Mouse (Mus musculus) layer of hippocampus, postnatal 10 days (tissue): ENCODE results near the gene Pla2g2c. TPM values are rescaled to one million over a fixed set of nuclear protein-coding genes. Genes with fewer than 3 reads are reported as not detected.

Experiments
- DNase-seq, 2 experiments: peaks; one replicate each; pipeline ENCODE4 v3.0.0; 2021; ENCODE audit warnings: low spot score in 2 of 2
- total RNA-seq, 2 experiments: library from RNA; stranded (reverse); gene quantifications; 2 replicates each; pipeline ENCODE4 v1.2.3; 2021

Pla2g2c gene
- total RNA-seq, 2 experiments from 2014 or later, result not detected

DNA sequence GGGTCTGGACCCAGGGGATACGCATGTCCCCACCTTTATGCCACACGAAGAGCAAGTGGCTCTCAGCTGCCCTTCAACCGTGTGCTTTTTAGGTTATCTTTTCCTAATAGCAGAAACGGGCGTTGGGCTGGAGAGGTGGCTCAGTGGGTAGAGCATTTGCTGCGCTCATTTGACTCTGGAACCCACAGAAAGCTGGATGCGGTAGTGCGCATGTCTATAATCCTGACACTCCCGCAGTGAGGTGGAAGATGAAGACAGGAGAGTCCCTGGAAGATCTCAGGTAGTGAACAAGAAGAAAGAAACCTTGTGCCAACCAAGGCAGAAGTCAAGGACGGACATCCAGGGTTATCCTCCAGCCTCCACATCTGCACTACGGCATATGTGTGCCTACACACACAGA is 15.3 kb upstream of the Pla2g2c start:
- no peak for DNase-seq

DNA sequence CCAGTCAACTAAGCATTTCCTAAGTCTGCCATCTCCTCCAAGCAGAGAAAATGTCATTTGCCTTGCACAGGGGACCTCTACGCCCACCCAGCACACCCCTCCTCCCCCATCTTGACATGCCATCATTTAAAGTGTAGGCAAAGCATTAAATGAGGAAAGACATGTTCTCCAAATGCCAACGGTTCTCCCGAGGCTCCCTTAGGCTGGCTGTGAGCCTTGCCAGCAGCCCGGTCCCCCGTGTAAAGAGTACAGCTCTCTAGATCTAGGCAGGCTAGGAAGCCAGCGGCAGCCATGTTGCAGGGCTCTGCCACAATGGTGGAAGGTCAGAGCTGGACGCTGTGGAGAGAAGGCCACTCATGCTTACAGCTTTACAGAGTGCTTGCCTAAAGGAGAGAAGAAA is 14.6 kb upstream of the Pla2g2c start:
- no peak for DNase-seq

DNA sequence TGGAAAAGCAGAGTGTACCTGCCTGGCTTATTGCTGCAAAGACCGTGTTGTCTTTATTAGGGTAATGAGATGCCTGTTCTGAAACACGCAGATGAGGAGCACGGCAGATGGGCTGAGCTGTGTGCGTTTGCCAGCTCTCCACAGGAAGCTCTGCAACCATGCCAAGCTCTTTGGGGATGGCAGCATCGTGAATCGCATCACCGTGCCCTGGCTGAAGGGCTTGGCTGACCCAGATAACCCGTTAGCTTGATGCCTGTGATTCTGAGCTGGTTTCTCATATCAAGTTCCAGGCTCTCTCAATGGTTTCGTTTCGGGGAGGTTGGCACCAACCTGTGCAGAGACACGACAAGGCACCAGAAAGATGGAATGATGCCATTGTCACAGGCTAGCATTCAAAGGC is 14.0 kb upstream of the Pla2g2c start:
- peak; percentile 63 to 68 for DNase-seq

DNA sequence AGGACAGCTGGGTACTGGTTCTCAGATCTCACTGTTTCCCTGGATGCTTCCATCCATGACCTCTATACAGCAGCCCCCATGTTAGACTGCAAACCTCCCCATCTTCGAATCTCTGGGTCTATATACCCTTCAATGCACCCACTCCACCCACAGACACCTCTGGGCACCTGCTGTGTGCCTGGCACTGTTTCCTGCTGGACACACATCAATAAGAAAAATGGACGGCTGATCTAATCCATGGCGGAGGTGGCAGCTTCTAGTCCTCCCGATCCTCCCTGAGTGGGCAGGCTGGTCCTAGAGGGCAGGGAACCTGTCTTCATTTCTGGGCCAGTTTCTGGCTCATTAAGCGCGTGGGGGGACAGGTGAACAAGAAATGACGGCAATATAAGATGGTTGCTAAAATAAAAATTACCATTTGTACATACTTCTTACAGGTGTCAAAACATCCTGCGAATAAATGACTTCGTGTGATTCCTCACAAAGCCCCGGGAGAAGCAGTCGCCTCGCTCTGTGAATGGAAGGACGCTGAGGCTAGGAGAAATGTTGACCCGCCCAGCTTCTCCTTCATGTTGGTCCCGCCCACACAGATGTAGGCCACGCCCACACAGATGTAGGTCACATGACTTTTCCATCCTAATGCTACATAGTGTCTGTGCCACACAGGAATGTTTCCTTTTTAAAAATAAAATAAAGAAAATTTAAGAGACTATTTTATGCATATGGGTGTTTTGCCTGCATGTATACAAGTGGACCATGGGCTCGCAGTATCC is 13.4 kb upstream of the Pla2g2c start:
- no peak for DNase-seq

DNA sequence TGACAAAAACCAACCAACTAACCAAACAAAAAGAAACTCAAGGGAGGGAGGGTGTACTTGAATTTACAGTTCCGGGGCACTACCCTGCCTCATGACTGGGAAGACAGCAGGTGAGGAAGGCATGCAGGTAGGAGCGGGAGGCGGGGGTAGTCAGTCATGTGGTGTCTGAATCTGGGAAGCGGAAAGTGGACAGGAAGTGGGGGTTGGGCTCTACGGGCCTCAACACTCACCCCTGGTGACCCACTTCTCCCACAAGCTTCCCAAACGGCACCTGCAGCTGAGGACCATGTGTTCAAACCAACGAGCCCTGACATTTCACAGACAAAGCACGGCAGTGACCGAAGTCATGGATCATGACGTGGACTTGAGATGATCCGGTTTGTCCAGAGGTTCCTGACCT is 12.5 kb upstream of the Pla2g2c start:
- DNase-seq, result no peak

DNA sequence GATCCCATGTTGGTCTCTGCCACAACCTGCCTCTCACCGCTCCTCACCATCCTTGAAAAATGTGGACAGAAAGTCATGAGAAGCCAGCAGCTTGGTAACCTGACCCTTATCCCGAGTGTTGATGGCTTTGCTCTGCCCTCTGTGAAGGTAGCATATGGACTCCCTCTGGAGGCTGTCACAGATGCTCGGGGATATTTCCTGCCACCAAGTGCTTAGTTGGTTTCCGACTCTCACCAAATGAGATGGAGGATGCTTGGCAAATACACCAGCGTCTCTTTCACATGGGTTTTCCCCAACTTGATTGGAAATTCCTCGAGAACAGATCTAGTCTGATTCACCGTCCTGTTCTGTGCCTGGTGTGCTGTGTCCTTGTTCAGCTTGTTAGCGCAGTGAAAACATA is 12.0 kb upstream of the Pla2g2c start:
- no peak for DNase-seq

DNA sequence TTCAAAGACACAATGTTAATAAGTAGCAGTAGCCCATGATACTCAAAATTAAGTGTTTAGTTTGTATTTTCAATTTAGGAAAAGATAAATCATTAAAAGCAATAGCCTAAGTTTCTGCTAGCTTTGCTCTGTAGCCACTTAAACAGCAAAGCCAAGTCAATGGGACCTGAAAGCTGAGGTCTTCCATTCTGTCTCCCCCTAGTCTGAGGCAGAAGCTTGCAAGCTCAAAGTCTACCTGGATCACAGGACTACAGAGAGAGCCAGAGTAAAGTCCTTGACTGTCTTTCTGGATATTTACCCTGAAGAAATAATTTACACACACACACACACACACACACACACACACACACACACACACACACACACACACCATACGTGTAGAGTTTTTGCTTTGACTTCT is 10.4 kb upstream of the Pla2g2c start:
- DNase-seq, result no peak

DNA sequence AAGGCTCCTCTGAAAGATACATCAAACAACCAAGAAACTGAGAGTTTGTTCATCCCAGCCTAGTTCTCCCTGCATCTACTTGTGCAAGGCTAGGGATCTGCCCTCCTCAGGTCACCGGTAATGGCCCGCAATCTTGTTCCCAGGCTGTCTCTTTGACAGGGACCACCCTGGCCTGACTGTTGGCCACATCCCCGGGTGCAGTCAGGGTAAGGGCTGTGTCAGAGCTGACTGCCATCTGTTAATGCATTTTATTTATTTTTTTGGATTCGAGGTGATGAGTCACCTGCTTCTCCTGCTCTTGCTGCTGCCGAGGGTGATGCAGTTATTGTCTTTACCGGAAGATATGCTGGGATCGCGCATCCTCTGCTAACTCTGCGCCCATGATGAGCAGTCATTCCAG is 7.9 kb upstream of the Pla2g2c start:
- no peak for DNase-seq

DNA sequence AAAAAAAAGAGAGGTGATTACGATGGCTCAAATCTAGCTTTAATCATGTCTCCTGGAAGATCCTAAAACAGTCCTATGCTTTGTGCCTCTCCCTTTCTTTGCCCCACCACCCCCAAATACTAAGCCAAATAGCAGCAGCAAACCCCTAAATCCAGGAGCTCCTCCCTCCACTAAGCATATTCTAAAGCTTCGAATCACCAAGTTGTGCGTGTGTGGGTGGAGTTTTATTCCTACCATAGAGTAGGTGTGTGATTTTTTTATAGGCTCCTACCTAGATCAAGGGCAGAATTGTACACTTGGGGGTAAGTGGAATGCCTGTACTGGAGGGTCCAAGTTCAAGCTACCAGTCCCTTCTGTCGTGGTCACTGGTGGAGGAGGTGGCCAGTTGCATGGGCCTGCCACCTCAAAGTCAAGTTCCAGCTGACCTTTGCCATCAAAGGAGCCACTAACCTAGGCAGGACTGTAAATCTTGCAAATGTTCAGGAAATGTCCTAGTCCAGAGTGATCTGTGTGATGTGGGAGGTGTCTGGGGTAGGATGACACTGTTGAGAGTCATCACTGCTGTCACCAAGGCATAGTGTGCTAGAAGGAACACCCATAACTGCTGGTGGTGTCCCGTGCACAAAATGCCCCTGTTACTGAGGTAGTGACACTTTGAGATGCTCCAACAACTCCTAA is 5.9 kb upstream of the Pla2g2c start:
- DNase-seq, result no peak

DNA sequence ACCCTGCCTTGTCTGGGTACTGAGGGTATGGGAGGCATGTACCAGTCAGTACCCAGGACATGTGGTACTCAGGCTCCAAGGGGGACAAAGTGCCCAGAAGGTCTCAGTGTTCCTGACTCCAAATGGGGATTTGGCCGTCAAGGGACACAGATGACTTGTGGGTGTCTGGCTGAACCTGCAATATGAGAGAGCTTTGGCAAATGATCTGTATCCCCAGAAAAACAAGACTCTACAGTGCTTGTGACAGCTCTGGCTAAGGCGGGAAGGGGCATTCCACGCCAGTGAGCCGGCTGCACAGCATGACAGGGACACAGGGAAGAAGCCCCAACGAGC is 5.4 kb upstream of the Pla2g2c start:
- DNase-seq, result no peak

DNA sequence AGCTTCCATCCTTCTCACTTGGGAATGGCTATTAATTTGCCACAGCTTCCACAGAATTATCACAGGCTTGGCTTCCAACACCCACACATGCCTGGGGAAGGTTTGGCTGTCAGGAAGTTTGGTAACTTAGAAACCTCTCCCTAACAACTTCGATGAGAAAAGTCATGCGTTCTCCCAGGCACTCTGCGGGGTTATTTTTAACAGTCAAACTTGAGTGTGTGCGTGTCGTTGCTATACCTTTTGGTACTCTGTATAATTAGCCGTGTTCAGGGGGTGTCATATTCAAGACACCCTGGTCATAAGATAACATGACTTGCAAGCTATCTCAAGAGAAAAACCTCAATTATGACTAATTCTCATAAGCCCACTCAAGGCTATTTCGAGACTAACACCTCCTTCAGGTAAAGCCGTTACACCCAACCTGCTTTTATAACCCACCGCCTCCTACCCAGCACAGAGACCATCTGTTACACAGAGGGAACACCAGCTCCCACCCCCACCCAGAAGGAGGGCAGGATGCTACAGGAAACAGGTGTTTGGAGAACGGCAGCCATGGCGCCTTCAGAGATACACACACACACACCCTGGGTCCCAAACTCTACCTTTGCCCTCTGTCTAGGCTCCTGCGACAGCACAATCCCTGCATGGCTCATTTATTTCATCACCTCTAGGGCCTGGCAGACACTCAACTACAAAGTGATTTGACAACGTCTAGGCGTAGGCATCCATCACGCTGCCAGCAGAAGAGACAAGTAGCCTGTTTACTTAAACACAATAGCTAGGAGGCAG is 905 bp upstream of the Pla2g2c start:
- DNase-seq, result no peak

DNA sequence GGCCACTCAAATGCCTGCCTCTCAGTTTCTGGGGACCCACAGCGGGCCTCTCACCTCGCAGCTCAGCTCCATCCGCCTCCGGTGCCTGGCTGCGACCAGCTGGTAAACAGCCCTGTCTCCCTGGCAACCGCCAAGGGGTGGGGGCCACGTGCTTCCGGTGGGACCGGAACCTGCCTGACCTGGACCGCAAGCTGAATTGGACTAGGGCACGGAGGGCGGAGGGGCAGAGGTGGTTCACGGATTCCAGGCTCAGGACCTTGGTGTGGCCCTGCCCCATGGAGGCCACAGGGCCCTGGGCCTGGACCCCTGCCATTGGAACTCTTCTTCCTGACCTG is 502 bp downstream of the Pla2g2c start:
- peak; percentile 59 to 69 for DNase-seq

DNA sequence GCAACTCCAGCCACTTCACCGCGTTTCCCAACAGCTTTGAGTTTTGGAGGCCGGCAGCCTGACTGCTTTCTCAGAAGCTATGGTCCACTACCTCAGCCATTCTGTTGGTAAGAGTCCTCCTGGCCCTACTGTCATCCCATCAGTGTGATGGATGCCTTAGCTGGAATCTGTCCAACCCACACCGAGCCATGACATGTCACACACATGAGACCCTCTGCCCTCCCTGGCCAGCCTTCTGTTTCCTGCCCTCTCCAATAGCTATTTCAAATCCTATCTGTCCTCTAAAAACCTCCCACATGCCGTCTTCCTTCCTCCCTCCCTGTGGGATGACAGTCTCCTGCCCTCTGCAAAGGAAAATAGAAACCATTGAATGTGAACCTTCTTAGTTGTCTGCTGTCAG is 1.2 kb downstream of the Pla2g2c start:
- DNase-seq, result no peak

DNA sequence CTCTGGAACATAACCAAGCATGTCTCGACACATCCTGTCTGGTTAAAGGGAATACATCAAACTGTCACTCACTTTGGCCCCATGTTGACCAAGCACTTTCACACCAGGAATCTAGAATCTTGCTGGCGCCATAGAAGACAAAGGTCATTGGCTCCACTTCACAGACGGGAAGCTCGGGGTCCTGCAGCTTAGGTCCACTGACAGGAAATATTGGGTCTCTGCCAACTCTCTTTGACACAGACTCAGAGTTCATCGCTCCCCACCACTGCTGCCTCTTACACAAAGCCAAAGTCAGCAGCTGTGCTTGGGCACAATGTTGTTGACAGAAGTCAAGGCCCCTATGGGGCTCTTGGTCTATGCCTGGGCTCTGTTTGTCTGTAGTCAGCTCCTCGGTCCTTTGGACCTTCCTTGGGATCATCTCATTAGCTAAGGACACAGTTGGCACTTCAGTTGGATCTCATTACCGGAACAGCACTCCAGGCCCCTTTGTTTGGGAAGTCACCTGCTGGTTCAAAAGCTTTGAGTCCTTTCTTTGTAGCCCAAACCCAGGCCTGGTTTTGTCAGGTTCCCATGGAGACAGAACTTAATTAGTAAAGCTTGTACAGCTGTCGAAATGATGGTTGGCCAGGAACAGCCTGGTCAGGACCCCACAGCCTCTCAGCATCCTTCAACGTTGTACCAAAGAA is 4.6 kb downstream of the Pla2g2c start:
- peak in 1 of 2 experiments; percentile 33 for DNase-seq

DNA sequence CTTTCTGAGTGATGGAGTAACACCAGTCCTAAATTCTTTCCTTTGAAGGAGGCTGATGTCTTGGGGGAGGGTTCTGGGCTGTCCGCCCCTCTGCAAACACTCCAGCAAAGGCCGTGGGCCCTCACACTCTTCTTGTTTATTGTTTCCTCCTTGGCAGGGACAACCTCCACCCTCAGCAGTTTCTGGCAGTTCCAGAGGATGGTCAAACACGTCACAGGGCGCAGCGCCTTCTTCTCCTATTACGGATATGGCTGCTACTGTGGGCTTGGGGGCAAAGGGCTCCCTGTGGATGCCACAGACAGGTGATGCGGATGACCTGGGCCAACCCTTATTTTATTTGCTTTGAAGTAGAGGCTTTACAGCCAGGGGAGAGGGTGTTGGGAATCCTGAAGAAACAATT is 9.5 kb downstream of the Pla2g2c start:
- DNase-seq, result no peak

DNA sequence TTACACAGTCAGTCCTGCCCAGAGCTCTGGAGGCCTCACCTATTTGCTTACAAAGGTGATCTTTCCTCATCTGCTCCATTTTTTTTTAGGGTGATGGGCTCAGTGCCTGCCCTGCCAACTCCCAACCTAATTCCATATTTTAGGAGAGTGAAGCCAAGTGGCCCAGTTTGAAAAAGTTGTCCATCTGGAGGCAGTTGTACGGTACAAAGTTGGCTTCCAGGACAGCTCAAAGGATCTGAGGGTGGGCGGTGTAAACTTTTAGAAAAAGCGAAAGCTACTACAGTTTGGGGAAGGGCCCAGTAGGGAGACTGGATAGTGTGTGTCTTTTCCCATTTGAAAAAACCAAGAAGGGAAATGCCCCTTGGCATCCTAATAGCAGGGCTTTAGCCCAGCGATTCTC is 10.3 kb downstream of the Pla2g2c start:
- no peak for DNase-seq

DNA sequence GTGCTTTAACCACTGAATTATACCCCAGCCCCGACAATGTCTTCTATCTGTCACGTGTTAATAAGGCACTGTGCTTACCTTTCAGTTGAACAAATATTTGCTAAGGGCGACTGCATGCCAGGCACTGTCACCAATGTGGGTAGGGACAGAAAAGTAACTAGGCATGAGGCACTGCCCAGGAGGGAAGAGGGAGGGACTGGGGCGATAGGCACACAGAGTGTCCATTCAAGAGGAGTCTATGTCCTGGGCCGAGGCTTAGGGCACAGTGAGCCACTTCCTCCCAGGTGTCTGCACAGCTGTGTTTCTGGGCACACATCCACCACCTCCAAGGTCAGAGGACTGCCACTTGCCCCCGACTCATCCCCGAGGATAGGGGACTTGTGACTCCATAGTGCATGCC is 12.4 kb downstream of the Pla2g2c start, which contains the start of gene Ubxn10:
Gene Ubxn10 (minus strand): TSS at position 137 of the 400 bp plus-strand sequence.
- no peak for DNase-seq

DNA sequence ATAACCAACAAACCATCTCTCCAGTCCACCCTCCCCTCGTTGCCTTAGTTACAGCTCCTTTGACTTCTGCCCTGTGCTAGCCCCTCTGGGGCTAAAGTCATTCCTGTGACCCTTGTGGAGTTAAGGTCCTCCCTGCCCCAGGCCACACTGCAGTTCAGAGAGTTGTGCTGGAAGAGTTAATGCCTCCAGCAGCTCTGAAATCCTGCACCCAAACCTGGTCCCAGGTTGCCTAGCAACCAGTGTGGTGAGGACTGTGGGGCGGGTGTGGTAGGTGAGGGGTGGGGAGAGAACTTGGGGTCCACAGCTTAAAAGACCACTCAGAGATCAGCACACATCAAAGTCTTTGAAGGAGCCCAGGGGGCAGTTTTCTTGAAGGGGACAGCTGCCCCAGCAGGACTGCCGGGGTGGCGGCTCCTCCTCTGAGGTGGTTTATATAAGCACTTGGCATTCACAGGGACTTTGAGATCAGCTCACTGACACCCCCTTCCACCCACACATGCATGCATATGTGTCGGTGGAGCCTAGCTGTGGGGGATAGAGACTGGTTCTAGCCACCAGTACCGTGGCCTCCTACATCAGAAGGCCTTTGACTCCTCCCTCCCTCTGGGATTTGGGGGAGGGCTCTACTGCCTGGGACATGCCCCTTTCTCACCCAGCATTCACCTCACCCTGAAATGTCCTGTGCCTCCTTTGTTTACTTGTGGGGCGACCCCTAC is 14.7 kb downstream of the Pla2g2c start:
- no peak for DNase-seq

DNA sequence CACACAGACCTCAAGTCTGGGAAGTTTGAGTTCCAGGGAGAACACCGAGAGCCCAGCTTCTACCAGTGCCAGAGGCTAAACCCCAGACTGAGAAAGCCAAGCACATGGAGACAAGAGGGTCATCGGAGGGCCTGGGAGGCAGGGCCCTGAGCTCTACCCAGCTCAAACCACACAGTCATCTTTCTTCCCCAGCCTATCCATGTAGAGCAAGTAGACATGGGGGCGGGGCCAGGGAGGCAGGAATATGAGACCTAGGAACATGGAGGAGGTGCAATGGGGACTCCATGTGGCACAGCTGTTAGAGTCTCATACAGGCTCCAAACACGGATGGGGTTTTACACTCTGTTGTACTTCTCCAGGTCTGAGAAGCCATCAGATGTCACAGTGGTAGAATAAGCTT is 21.3 kb downstream of the Pla2g2c start:
- DNase-seq, result no peak

DNA sequence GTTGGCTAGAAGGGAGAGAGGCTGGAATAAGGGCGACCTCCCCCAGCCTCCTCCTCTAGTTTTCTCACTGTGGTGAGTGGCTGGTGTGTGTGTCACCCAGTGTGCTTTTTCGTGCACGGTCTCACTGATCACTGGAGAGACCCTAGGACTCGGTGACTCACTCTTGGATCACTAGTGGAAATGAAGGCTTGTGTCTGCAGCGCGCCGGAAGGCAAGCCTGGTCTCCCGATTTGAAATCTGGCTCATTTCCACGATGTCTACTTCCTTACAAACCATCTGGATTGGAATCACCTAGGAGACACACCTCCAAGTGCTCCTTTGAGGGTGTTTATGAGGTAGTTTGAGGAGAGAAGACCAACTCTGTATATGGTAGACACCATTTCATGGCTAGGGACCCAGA is 22.3 kb downstream of the Pla2g2c start:
- no peak for DNase-seq

DNA sequence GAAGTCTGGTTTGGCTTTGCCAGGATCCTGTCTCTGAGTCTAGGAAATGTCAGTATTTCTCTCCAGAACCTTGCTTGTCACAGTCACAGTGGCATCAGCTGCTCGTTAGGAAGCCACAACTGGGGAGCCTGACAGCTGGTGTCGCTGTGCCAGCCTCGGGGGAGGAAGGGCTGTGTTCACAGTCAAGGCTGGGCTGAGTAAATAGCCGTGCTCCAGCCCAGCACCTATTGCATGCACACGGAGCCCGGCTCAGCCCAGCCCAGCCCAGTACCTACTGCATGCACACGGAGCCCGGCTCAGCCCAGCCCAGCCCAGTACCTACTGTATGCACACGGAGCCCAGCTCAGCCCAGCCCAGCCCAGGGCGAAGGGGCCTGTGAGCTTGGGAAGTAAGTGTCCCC is 23.3 kb downstream of the Pla2g2c start:
- DNase-seq, result peak in 1 of 2 experiments; percentile 40
